Mouse (Mus musculus): ENCODE results near the gene Slc25a16.
A peak's percentile ranks its signal among the peaks of the same experiment; 100 is the strongest.
"Not testable (repeated sequence)": the region's sequence is repeated elsewhere in the genome, so short reads cannot be mapped to it uniquely, and the experiment has no call there.

The Slc25a16 gene

DNA sequence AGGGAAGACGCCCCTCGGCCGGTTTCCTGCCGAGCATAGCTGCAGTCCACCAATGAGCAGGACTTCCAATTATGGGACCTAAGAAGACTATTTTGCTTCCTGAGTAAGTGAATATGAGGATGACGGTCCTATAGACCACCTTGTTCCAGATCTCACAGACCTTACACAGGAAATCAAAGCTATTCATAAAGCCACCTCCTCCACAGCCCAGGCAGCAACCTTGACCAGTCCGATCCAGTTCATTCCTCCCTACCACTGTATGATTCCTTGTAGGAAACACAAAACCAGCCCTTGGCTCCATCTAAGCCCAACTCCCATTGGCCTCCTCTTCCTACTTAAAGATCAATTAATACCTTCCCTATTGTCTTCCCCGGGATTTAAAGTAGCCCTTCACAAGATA, 14.1 kb upstream of the Slc25a16 start:
- no peak for DNase-seq (ENCODE audit: low spot score)

DNA sequence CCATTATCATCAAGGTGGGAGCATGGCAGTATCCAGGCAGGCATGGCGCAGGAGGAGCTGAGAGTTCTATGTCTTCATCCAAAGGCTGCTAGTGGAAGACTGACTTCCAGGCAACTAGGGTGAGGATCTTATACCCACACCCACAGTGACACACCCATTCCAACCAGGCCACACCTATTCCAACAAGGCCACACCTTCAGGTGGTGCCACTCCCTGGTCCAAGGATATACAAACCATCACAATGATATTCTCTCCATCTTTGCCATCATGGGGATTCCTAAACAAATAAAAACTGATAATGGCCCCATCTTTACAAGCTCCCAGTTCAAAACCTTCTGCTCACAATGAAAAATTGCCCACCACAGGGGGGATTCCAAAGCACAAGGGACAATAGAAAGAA, 11.5 kb upstream of the Slc25a16 start, which contains the start of gene Tet1:
TSS of gene Tet1 (minus strand) at position 101 of the 400 bp plus-strand sequence.
- DNase-seq (ENCODE audit: low spot score), result not testable (repeated sequence)

DNA sequence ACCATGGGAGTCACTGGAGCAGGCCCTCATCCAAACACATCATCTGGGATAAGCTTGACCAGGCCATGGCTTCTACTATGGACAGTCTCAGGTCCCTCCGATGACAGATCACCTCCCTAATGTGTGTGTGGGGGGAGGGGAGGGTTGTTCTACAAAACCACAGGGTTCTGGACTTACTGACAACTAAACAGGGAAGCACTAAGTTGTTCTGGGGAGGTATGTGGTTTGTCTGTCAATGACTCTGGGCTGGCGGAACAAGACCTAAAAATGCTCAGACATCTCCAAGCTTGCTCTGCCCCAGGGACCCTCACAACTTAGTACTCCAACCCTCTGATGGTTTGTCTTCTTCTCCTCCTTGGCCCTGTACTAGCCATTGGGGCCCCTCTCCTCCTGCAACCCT, 9.3 kb upstream of the Slc25a16 start:
- DNase-seq (ENCODE audit: low spot score), result no peak

GRCm38 (mm10) chr10:62918985-62919384, 1.4 kb upstream of the Slc25a16 start:
- DNase-seq (ENCODE audit: low spot score), result no peak

DNA sequence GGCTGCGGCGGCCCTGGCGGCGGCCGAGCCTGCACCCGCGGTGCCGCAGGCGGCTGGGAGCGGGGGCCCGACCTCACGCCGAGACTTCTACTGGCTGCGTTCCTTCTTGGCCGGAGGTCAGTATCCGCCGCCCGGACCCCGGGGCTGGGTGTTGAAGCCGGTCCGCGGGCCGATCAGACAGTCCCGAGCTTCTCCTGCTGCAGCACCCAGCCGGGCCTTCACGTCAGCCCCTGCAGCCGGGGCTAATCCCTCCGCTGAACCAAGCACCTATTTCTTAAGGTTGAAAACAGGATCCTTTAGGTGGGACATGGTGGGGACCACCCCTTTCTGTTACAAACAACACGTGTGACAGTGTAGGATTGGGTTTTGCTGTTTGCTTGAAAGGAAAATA, 328 bp downstream of the Slc25a16 start:
- DNase-seq (ENCODE audit: low spot score), result peak; percentile 6

GRCm38 (mm10) chr10:62924096-62924635, 3.7 kb downstream of the Slc25a16 start:
- no peak for DNase-seq (ENCODE audit: low spot score)

- no peak for DNase-seq (ENCODE audit: low spot score)
Measured at GRCm38 (mm10) chr10:62932381-62932780, 11.9 kb downstream of the Slc25a16 start.

DNA sequence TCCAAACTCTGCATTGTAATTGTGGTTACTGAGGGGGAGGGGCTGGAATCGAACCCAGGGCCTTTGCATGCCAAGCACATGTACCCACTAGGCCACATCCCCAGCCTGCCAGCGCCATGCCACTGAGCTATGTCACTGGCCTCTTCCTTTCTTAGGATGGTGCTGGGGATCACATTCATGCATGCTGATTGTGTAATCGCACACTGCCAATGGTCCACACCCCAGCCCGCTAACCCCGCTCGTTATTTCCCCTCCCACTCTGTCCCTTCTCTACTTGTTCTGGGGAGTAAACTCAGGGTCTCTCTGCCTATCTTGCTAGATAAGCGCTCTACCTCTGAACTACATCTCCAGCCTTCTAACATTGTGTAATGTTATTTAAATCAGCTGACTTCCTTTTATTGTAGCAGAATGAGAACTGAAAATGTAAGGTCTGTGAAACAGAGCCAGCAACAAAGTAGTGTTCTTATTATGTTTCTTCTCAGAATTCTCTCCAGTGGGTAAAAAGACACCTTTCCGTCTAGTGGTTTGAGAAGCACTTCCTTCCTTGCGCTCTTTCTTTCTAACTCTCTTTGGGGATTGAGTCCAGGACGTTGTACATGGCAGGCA, 24.6 kb downstream of the Slc25a16 start:
- DNase-seq (ENCODE audit: low spot score), result no peak

- peak; percentile 86 for DNase-seq (ENCODE audit: low spot score)
Measured at GRCm38 (mm10) chr10:62946738-62947471, 26.5 kb downstream of the Slc25a16 start, which contains the start of gene Dna2. TSS of gene Dna2 (plus strand) at chr10:62947026.

DNA sequence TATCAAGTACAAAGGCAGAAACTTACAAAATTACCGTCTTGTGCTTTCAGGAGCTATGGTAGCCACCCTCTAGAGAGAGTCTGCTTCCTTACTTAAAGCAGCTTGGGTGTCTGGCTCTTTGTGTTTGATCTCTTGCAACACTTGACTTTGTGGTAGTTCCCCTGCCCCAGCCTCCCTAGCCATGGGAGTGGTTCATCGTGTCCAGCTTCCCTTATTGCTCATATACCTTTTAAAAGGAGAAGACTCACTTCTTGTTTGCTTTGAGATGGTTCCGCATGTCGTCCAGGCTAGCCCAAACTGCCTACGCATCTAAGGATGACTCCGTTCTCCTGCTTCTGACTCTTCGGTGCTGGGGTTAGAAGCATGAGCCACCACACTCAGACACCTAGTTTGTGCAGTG, 28.1 kb downstream of the Slc25a16 start:
- DNase-seq (ENCODE audit: low spot score), result no peak

DNA sequence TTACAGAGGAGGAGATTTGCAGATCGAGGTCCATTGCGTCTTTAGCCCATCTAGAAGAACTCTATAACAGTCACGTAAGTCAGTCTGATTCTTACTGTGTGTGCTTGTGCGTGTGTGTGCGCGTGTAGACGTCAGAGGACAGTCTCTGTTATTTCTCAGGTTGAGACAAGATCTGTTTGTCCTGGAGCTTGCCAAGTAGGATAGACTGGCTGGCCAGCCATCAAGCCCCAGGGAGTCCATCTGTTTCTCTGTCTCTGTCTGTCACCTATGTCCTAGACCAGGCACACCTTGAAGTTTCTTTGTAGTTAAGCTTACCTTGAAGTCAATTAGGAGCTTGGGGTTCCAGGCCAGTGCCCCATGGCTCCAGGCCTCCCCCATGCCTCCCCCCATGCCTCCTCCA, 43.5 kb downstream of the Slc25a16 start:
- no peak for DNase-seq (ENCODE audit: low spot score)

- DNase-seq (ENCODE audit: low spot score), result no peak
Measured at GRCm38 (mm10) chr10:62965796-62966195, 45.4 kb downstream of the Slc25a16 start.

DNA sequence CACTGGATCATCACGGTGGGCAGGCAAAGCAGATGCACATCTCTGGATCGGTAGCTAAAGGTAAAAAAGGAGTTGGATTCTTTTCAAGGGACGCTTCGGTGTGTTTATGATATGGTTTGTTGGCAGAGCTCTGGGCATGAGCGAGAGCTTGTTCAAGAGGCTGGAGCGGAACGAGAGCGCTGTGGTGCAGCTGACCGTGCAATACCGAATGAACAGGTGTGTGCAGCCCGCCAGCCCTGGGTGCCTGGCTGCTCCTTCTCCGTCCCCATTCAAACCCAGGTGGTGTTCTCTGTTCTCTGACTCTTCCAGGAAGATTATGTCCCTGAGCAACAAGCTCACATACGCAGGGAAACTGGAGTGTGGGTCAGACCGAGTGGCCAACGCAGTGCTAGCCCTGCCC, 45.9 kb downstream of the Slc25a16 start:
- DNase-seq (ENCODE audit: low spot score), result no peak

DNA sequence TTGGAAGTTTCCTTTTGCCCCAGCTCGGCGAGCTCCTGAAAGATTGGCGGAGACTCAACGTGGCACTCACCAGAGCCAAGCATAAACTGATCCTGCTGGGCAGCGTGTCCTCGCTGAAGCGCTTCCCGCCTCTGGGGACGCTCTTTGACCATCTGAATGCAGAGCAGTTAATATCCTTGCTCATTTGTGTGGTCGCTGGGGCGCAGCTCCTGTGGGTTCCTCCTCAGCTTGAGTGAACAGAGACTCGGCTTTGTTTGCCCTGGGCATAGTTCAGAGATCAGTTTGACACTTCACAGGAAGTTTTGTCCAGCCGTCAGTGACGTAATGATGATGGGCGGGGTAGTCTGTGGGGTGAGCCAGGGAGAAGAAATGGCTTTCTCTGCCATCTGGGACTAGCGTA, 51.4 kb downstream of the Slc25a16 start:
- no peak for DNase-seq (ENCODE audit: low spot score)

- no peak for DNase-seq (ENCODE audit: low spot score)
Measured at GRCm38 (mm10) chr10:62979667-62980038, 59.2 kb downstream of the Slc25a16 start.

GRCm38 (mm10) chr10:62980039-62980954, 59.9 kb downstream of the Slc25a16 start, which contains the start of gene Rufy2:
TSS of gene Rufy2 (plus strand) at chr10:62980223.
- DNase-seq (ENCODE audit: low spot score), result peak; percentile 86

DNA sequence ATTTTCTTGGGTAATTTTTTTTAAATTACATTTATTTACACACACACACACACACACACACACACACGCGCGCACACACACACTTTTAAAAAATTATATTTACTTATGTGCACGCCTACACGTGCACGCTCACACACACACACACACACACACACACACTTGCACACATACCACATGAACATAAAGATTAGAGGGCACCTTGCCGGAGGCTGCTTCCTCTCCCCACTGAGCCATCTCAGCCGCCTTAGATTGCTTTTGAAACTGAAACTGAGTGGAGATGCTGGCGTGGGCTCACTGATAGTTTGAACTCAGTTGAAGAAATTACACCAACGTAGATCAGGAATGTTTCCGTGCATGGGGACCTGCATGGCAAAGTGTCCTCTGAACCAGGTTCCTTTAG, 63.6 kb downstream of the Slc25a16 start:
- DNase-seq (ENCODE audit: low spot score), result no peak

DNA sequence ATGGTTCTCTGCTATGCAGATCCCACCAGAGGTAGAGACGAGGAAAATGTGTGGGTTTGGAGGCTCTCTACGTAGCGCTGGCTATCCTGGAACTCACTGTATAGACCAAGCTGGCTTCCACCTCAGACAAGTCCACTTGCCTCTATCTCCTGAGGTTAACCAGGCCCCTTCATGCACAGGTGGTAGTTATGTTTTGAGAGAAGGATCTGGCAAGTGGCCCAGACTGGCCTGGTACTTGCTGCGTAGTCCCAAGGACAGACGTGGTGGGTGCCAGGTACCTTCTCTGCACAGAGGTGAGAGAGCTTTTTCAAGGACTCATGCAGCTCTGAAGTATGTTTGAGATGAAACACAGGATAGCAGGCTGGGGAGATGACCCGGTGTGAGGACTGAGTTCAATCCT, 64.1 kb downstream of the Slc25a16 start:
- DNase-seq (ENCODE audit: low spot score), result no peak

DNA sequence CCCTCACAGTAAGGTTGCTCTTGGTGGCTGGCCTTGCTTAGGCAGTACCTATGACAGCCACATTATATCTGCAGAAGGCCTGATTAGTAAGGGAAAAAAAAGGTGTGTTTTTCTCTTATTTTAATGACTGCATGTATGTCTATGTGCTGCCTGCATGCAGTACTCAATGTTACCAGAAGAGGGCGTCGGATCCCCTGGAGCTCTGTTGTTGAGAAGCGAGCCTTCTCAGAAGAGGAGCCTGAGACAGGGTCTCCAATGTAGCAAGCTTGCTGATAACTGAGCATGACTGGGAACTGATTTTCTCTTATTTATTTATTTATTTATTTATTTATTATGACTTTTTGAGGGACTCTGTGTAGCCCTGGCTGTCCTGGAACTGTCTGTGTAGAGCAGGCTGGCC, 66.9 kb downstream of the Slc25a16 start:
- peak; percentile 63 for DNase-seq (ENCODE audit: low spot score)

DNA sequence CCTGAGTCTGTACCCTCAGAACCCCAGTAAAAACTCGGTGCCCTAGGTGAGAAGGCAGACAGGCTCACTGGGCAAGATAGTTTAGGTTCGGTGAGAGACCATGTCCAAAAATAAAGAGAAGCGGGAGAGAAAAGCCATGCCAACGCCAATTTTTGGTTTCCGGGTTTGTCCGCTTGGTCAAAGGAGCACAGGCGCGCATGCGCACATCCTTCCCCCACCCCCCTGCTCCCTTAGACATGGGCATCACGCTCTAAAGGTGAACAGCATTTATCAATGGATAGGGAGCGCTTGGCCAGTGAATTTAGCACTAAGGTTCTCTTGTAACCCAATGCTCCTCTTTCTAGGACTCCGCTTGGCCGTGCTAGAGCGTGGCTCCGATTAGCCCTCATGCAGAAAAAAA, 70.2 kb downstream of the Slc25a16 start:
- no peak for DNase-seq (ENCODE audit: low spot score)

DNA sequence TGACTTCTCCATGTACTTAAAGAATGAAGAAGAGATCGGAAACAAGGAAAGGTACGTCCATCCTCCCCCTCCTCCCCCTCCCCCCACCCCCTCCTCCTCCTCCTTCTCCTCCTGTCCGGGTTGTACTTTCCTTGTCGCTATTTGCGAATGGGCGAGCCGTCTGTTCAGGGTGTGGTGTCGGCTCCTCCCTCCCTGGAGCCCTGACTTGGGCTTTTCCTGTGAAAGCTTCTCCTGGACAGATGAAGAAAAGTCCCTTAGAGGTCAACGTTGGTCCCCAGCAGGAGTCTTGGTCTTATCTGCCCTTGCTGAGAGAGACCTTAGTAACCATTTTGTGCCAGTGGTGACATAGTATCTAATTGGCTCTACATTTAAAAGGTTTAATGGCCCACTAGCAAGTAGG, 73.6 kb downstream of the Slc25a16 start:
- no peak for DNase-seq (ENCODE audit: low spot score)
